Mouse (Mus musculus) MEL-GATA-1-ER (cell line): ENCODE results near the gene Tmem266.
A peak's percentile ranks its signal among the peaks of the same experiment; 100 is the strongest.

ENCODE experiments used
- DNase-seq: peaks from one replicate; pipeline ENCODE4 v3.0.0-alpha.2; 2012; ENCODE audit warnings: low read depth; ENCODE audit errors: extremely low read depth

The Tmem266 gene

DNA sequence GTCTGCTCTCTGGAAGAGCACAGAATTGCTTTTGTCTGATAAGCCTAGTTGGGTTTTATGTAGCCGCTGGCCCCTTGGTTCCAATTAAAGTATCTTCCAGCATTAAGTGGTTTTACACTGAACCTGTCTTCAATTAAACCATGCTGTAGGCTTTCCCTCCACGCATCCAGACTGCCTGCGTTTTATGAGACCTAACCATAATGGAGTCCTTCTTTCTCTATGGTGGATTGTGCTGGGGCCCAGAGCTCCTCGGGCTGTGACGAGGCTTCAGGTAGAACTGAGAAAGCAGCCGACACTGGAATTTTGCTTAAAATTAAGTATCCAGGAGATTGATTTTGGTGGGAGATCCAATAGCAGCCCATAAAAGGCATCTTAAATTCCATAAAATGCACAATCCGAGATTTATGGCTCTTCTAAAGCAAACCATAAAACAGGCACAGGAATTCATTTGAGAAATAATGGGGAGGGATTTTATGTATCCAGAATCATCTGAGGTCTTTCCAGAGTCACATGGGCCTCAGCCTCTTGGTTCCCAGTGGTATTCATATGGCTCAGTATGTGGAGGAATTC, 72.4 kb downstream of the Tmem266 start:
- DNase-seq: no peak

DNA sequence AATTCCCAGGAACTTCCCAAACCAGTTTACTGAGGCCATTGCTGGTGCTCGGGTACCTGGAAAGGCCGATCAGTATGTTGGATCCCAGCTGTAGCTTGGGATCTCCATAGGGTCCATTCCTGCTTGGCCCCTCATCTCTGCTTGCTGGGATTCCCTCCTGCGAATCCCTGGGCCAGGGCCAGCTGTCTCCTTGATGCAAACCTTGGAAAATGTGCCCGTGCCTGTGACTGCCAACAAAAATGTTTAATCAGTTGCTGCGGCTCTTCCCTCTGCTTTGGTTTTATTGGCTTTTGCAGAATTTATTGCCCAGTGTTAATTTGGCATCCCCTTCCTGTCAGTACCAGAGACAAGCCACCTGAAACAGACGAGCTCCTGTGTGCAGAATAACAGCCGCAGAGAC, 75.6 kb downstream of the Tmem266 start:
- no peak for DNase-seq

DNA sequence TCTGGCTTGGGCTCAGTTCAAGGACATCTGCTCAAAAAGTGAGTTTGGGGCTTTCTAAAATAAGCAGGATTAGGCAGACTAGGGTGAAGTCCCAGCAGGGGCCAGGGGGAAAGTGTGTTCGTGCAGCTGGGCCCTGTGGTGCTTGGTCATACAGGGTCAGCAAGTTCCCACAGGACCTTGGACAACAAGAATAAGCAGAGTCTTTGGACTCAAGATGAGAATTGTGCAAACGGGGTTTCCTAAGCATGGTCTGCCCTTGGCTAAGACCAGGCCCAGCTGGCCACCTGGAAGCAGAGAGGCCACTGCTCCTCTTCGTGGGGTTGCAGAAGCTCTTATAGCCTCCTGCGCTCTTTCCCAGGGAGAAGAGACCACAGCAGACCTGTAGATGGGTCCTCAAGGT, 77.5 kb downstream of the Tmem266 start:
- DNase-seq: no peak

DNA sequence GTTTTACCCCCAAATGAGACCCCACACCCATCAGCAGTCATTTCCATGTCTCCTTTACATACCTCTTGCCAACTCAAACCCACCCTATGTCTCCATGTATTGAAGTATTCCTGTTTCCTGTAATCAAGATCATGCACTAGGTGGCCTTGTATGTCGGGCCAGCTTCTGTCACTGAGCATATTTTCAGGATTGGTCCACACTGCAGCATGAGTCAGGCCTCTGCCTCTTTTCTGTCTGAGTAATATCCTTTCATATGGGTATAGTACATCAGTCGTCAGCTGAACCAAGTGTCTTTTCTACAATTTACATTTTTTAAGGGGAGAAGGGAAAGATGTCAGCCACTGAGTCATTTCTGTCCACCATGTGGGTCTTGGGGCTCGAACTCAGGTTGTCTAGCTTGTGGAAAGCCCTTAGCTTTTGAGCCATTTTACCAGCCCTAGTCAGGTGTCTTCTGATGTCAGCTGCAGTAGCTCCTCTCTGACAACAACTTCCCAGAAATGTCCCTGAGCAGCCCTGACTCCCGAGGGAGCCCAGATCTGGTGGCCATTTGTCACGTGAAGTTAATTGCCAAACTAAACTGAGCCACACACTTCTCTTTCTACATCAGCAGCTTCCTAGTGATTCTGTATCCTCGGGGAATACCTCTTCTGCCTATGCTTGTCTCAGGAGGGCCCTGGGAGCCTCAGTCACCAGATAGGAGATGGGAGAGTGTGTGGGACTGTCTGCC, 78.4 kb downstream of the Tmem266 start:
- DNase-seq: no peak

DNA sequence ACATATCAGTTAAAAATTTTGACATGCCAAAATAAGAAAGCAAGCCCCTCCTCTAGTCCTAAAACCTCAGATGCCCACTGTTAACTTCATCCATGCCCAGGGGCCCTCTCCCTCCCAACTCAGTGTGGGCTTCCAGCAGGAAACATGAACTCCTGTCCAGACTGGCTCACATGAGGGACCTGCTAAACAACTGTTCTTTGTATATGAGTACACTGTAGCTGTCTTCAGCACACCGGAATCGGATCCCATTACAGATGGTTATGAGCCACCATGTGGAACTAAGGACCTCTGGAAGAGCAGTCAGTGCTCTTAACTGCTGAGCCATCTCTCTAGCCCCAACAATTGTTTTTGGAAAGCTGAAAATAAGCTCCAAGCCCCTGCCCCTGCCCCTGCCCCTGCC, 80.1 kb downstream of the Tmem266 start:
- DNase-seq: no peak

DNA sequence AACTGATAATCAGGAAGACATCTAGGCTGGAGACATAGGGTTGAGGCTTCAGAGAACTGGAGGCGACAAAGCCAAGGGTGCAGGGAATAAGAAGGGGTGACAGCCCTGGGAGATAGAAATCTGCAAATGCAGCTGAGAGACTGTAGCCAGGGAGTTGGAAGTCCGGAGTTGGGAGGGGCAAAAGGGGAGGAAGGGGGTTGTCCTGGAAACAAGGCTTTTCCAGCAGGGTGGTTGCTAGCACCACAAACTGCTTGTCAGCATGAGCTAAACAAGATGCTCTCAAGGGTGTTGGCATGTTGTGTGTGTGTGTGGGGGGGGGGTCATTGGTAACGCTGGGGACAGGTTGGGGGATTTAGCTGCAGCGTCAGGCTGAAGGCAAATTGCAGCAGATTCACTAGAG, 82.1 kb downstream of the Tmem266 start:
- DNase-seq: no peak

DNA sequence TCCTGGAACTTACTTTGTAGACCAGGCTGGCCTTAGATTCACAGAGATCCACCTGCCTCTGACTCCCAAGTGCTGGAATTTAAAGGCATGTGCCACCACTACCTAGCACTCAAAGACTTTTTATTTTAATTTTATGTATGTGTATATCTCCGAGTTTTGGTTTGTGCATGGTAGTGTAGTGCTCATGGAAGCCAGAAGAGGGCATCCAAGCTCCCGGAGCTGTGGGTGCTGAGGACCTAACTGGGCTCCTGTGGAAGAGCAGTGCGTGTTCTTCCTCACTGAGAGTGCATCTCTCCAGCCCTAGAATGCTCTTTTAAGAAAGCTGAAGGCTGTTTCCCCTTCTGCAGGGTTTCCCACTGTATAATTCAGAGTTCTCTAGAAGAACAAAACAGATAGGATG, 83.1 kb downstream of the Tmem266 start:
- no peak for DNase-seq

DNA sequence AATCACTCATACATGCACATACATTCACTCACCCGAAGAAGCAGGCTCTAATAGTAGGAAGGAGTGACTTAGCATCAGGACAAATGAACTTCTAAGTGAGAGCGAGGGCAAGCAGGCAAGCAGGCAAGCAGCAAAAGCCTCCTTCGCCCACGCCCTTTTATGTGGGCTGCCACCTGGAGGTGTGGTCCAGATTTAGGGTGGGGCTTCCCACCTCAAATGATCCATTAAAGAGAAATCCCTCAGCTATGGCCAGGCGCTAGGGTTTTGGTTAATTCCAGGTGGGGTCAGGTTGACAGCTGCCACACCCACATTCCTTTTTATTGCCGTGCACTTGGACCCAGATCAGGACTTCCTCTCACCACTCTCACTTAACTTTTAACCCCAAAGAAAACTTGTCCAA, 83.7 kb downstream of the Tmem266 start:
- no peak for DNase-seq

DNA sequence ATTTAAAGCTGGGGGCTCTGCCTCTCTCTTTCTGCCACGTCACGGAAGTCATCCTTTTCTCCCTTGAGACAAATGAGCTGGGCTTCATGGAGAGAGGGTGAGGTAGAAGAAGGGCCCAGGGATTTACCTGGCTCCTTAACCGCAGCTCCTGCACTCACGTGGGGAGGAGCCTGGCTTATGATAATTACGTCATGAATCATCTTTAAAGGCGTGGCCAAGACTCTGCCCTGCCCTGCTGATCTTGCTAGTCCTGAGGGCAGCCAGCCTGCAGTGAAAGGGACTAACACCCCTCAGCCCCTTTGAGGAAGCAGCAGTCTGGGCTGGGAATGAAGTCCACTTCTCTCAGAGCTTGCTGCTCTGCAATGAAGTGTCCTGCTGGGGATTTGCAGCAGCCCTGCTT, 84.4 kb downstream of the Tmem266 start:
- DNase-seq: no peak

DNA sequence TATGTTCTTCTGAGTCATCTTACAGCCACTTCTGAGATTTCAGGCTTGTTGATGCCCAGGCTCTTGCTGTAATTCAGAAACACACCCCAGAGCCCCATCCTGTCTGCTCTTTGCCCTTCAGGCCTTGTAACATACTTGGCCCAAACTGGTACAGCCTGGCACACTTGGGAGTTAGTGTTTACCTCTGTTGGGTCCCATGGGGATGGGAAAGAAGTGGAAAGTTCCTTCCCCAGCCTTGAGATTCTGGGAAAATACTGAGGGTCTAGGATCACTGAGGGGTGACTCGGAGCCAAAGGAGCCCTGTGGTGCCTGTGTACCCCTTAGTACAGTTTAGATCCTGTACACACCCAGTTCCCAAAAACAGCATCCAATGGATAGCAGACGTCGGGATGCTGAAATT, 95.1 kb downstream of the Tmem266 start:
- no peak for DNase-seq

DNA sequence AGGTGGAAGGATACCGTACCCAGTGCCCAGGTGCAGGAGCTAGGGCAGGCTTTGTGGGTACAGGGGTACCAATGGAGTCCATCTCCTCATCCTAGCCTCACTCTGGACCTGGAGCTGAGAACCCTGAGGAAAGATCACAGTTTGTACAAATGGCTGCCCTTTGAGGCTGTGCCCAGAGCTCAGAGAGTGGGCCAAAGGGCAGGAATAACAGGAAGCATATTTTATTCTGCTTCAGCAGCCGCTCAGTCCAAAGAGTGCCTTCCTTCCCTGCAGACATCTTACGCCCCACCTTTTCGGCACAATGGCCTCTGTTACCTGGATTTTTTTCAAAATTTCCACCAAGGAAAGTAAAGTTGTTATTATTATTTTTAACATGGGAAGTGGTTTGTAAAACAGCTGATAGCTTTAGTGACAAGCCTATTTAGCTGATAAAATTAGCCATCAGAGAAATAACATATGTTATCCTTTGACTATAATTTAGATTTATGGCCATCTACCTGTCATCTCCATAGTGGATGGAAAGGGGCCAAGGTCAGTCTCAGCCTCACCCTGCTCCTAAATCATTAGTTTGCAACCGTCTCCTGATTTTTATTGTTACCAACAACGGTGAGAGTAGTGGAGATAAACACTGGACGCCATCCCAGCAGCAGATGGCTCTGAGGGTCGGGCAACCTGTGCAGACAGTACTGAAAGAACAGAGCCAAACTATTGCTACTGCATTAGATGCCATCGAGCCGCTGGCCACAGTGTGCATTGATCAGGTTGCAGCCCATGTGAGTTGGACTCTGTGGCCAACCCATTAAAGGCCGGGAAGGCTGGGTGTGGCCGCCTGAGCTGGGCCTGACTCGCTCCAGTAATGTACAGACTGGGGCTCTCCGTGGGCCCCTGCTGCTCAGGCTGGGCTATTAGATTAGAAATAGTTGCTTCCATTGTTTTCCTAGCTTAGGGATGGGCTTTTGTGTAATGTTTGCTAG, 97.0 kb downstream of the Tmem266 start:
- DNase-seq: no peak

DNA sequence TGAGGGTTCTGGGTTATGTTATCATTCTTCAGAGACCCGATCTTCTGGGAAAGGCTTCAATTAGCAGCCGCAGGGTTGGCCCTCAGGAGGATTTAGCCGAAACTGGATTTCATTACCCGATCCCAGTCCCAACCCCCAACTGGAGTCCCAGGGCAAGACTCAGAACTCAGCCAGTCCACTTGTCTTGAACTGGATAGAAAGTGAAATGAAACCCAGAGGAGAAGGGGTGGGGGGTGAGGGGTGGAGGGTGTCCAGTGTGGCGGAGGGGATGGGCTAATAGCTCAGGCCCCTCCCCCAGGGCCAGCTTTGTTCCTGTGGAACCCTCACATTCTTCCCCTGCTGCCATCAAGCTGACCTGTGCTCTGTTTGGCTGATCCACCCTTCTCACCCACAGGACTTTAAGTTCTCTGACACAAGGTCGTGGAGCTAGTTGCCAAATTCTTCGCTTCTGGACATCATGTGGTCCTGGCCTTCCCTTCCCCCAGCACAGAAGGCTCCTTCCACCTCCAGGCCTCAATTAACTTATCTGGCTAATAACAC, 98.6 kb downstream of the Tmem266 start:
- no peak for DNase-seq

DNA sequence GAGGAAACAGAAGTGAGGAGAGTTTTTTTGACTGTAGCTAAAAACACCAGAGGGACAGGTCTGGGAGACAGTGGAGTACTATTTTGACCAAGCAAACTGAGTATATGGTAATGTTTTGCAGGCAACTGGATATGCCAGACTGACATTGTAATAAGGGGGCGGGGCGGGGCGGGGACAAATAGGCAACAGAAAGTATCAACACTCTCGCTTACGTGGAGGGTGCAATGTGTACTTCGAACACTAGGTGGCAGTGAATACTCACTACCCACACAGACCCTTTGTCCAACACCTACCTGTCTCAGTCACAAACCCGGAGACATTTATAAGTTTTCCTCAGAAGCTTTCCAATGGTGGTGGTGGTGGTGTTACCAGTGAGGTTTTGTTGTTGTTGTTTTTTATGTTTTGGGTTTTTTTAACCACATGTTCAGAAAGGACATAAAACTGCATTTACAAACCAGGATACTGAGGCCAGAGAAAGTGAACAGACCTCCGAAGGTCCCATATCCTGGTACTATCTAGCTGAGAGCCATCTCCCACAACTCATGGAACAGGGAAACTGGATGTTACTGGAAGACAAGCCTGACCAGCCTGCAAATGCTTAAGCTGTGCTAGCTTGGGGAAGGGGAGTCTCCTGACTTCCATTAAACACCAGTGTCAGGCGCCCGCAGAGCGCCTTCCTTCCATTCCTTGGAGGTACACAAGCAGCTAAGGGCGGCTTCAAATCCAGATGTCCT, 102.7 kb downstream of the Tmem266 start:
- DNase-seq: peak; percentile 65

DNA sequence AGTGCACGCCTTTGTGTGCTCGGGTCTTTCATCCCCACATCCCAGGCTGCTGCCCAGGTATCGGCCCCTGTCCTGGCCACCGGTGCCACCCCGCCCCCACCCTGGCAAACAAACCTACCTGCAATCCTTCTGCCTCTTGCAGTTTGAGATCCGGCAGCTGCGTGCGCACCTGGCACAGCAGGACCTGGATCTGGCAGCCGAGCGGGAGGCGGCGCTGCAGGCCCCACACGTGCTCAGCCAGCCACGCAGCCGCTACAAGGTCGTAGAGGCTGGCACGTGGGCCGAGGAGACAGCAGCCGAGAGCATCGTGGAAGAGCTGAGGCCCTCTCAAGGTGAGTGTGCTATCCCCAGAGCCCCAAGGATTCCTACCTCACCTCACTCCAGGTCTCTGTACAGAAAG, 103.4 kb downstream of the Tmem266 start:
- no peak for DNase-seq

DNA sequence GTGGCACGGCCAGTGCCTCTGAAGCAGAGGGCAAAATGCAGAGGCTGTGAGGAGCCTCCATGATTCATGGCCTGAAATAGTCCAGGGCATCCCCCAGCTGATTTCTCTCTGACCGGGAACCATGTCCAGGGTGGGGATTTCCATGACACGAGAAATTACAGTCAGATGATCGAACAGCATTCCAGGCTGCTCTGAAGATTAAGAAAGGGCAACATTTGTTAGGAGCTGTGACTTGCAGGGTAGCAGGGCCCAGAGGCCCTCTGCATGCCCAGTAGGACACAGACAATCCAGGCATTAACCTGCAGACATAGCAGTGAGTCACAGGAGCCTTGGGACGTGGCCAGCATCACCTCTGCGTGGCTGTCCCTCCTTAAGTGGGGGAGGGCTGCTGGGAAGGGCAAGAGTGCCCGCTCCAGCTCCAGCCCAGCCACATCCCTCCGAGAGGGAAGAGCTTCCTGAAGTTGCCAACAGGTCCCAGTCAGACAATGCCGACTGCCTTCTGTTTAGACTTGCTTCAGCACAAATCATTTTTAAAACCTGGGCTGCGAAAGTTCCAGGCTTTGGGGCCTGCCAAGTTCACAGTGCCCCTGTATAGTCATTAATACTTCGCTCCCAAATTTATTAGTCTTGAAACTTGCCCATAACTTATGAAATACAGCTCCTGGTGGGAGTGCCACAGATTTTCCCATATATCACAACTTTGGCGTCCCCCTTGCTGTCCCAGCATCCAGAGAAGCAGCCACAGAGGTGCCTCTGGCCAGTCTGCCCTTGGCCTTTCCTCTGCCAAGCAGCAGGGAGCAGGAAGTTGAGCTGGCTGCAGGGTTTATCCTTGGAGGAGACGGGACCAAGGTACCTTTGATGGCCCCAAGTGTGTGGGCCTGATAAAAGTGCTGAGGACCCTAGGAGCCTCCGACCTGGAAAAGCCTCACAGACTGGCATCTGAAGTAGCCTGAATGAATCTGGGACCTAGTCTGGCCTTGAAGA, 105.9 kb downstream of the Tmem266 start:
- DNase-seq: no peak

DNA sequence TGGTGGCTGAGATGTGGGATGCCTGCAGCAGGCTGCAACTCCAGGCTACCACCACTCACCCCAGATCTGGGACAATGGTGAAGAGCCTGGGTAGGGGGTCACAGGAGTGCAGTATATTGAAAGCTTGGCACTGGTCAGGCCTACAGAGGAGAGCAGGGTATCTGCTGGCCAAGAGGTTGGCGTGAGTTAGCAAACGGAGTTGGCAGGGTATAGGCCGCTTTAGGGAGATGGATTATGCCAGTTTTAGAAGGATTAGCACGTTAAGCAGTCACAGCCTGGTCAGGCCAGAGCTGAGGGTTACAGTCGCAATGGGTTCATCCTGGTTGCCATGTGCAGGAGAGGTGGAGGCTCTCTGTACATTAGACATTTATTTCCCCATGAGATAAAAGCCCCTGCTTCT, 107.2 kb downstream of the Tmem266 start:
- DNase-seq: no peak

DNA sequence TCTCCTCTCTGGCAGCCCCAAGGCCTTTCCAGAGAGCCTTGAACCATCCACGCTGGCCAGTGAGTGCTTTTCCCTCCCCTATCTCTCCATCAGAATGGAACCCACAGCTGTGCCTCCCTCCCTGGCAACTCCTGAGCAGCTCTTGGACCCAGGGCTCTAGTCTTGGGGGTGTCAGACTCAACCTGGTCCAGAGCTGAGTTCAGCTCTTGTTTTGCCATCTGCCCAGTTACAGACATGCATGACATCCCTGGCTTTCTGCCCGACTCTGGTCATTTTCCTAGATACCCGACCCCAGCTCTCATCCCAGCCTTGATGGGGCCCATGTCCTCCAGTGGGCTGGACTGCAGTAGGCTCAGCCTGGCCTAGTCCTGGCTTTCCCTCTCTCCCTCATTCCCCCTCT, 111.7 kb downstream of the Tmem266 start:
- DNase-seq: no peak

DNA sequence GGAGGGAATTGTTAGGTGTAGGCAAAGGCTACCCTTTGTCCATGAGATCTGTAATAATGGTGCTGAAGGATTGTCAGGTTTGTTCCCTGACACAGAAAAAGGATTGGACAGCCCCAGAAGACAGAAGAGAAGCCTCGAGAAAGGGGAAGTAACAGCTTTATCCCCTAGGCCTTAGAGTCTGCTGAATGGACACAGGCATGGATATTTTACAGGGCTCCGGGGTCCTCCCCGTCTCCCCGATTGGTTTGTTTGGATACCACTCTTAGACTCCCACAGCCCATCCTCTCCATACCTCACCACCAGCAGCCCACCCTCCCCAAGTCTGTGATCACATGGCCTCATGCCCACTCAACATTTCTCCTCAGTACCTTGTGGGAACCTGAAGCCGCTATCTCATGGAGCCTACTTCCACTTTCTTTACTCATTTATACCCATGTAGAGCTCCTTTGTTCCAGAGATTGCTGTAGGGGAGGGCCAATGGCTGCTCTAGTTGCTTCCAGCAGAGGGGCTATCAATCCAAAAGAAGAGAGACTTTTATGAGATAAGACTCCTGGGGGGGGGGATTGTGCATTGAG, 112.6 kb downstream of the Tmem266 start:
- DNase-seq: peak; percentile 32

DNA sequence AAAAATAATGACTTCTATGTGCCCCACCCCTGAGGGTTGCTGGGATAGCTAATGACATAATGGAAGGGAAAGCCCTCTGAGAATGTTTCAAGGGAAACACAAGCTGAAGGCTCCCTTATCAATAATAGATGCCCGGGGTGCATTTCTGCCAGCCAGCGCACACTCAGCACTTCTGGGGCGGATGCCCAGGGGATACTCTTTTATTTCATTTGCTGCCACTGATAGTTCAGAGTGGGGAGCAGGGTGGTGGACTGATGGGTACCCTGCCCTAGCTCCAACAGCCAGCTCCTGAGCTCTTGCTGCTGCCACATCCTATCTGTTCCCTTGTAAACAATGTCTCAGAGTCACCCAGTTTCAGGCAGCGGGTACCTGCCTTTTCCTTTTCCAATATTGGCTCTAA, 120.8 kb downstream of the Tmem266 start:
- no peak for DNase-seq

DNA sequence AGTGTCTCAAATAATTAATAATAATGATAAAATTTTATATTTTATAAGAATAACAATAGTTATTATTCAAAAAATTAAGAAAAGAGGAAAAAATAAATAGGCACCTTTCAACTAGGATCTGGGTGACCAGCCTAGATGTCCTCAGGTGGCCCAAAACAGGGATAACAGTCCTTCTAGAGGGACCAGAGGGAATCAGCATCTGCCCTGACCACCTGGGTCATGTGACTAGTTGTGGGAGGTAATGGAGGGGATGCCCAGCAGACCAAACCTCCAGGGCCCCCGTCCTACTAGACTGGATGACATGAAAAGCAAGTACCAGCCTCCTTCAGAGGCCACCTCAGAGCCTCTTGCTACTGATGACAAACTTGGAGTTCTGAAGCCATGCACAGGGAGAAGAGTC, 122.4 kb downstream of the Tmem266 start:
- no peak for DNase-seq
